Mouse (Mus musculus): ENCODE measurements at regions not wholly inside any gene's neighbourhood (a gene's known extent, or its start where the extent isn't known, plus 50 kb on each side); places are given as distances from the start of the nearest gene placed in this dataset.

- DNase-seq (ENCODE audit: low spot score in 2 of 2), result peak in 1 of 2 experiments; percentile 28
- intact Hi-C loops (cut with DNase I), result no loop called here
These were observed 149.8 kb downstream of the Ankrd7 start for GRCm38 (mm10) chr6:19015868-19016267.

DNA sequence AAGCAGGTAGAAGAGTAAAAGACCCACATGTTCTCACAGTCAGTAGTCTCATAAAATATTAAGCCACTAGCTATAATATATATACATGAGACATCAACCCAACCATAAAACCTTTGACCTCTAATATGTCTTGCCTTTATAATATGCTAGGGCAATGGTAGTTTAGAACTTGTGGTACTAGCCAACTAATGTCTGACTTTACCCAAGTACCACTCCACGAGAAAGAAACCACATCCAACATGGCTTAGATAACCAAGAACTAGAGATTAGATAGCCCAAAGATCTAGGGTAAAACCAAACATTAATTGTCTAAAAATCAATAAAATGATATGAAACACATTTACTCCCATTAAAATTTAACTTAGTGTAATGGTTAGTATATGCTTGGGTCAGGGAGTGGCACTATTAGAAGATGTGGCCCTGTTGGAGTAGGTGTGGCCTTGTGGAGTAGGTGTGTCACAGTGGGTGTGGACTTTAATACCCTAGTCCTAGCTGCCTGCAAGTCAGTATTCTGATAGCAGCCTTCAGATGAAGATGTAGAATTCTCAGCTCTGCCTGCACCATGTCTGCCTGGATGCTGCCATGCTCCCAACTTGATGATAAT lies 152.2 kb downstream of the Ankrd7 start:
- intact Hi-C loops (cut with DNase I), result no loop called here
- no peak for DNase-seq (ENCODE audit: low spot score in 2 of 2)

GRCm38 (mm10) chr6:19034268-19034667 lies 168.2 kb downstream of the Ankrd7 start:
- no peak for DNase-seq (ENCODE audit: low spot score in 2 of 2)
- intact Hi-C loops (cut with DNase I), result no loop called here
